Mouse (Mus musculus): ENCODE measurements at regions not wholly inside any gene's neighbourhood (a gene's known extent, or its start where the extent isn't known, plus 50 kb on each side); places are given as distances from the start of the nearest gene placed in this dataset.

DNA sequence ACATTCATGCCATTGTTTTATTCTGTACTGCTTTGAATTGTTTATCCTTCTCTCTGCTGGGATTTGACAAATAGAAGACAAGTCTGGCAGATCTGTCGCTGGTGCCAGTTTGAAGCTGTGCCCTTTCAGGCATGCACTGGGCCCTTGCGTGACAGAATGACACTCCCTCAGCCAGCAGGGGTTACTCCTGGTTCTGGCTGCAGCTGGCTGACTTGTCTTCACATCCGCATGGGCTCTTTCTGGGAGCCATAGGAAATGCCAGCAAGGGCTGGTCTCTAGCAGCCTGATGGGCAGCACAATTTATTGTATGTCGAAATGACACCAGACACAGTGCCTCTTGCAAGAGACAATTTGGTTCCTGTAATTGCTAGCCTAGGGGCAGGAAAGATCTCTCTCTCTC, 102.5 kb downstream of the 4930564D02Rik start:
- no peaks in the 10 kb centered on the region for H3K4me1 ChIP-seq (ENCODE audit: insufficient read depth, low read length)
- H3K36me3 ChIP-seq (ENCODE audit: insufficient read depth, low read length), result no peaks in the 10 kb centered on the region
- H3K27me3 ChIP-seq (ENCODE audit: insufficient read depth, low read length), result no peaks in the 10 kb centered on the region
- no peak overlapping the region for H3K4me2 ChIP-seq (replicated peaks; ENCODE audit: low read depth, low read length)
- peaks cover 6% of the 10 kb centered on the region; the same call in 1 of the 2 replicates for H3K9me3 ChIP-seq (ENCODE audit: low read length)
- no peak overlapping the region for H3K27ac ChIP-seq (ENCODE audit: low read length)
- no peak overlapping the region for H3K9ac ChIP-seq (replicated peaks; ENCODE audit: low read length)
- 0 out of 2 replicates have a peak, but pooled peaks have one; percentile 27 for ATAC-seq (ENCODE audit: low FRiP score, low TSS enrichment)
- WGBS, result 39% methylated on average over 4 of the region's 4 CpGs
- no peak overlapping the region for H3K4me3 ChIP-seq (ENCODE audit: low read length)

GRCm38 (mm10) chr3:105171527-105171926, 104.9 kb downstream of the 4930564D02Rik start:
- Histone ChIP-seq H3K27ac (ENCODE audit: low read length) (no peak overlapping the region), H3K9ac (replicated peaks; ENCODE audit: low read length) (no peak overlapping the region), H3K4me1 (ENCODE audit: insufficient read depth, low read length) (no peaks in the 10 kb centered on the region), H3K36me3 (ENCODE audit: insufficient read depth, low read length) (no peaks in the 10 kb centered on the region), H3K9me3 (ENCODE audit: low read length) (peaks cover 6% of the 10 kb centered on the region; the same call in 1 of the 2 replicates), H3K4me2 (replicated peaks; ENCODE audit: low read depth, low read length) (no peak overlapping the region), H3K27me3 (ENCODE audit: insufficient read depth, low read length) (no peaks in the 10 kb centered on the region), H3K4me3 (ENCODE audit: low read length) (no peak overlapping the region)
- WGBS, result 74% methylated on average over 5 of the region's 5 CpGs
- no peak for ATAC-seq (ENCODE audit: low FRiP score, low TSS enrichment)

- peaks cover 6% of the 10 kb centered on the region; the same call in 1 of the 2 replicates for H3K9me3 ChIP-seq (ENCODE audit: low read length)
- no peak overlapping the region for H3K4me3 ChIP-seq (ENCODE audit: low read length)
- no peak overlapping the region for H3K4me2 ChIP-seq (replicated peaks; ENCODE audit: low read depth, low read length)
- no peaks in the 10 kb centered on the region for H3K4me1 ChIP-seq (ENCODE audit: insufficient read depth, low read length)
- H3K27ac ChIP-seq (ENCODE audit: low read length), result no peak overlapping the region
- ATAC-seq (ENCODE audit: low FRiP score, low TSS enrichment), result no peak
- no peaks in the 10 kb centered on the region for H3K36me3 ChIP-seq (ENCODE audit: insufficient read depth, low read length)
- no peak overlapping the region for H3K9ac ChIP-seq (replicated peaks; ENCODE audit: low read length)
- H3K27me3 ChIP-seq (ENCODE audit: insufficient read depth, low read length), result no peaks in the 10 kb centered on the region
- 86% methylated on average over 1 of the region's 1 CpGs for WGBS
These were observed 105.4 kb downstream of the 4930564D02Rik start for GRCm38 (mm10) chr3:105172054-105172453.

- no peaks in the 10 kb centered on the region for H3K36me3 ChIP-seq (ENCODE audit: insufficient read depth, low read length)
- WGBS, result 70% methylated on average over 7 of the region's 7 CpGs
- H3K27me3 ChIP-seq (ENCODE audit: insufficient read depth, low read length), result no peaks in the 10 kb centered on the region
- H3K9ac ChIP-seq (replicated peaks; ENCODE audit: low read length), result no peak overlapping the region
- no peak for ATAC-seq (ENCODE audit: low FRiP score, low TSS enrichment)
- no peaks in the 10 kb centered on the region for H3K9me3 ChIP-seq (ENCODE audit: low read length)
- no peak overlapping the region for H3K4me3 ChIP-seq (ENCODE audit: low read length)
- H3K4me2 ChIP-seq (replicated peaks; ENCODE audit: low read depth, low read length), result no peak overlapping the region
- no peak overlapping the region for H3K27ac ChIP-seq (ENCODE audit: low read length)
- no peaks in the 10 kb centered on the region for H3K4me1 ChIP-seq (ENCODE audit: insufficient read depth, low read length)
These were observed 124.7 kb downstream of the 4930564D02Rik start for GRCm38 (mm10) chr3:105191303-105191702.

GRCm38 (mm10) chr3:105191830-105192229, 125.2 kb downstream of the 4930564D02Rik start:
- H3K4me1 ChIP-seq (ENCODE audit: insufficient read depth, low read length), result no peaks in the 10 kb centered on the region

GRCm38 (mm10) chr3:105200735-105201134, 134.1 kb downstream of the 4930564D02Rik start:
- H3K4me3 ChIP-seq (ENCODE audit: low read length), result no peak overlapping the region

More at GRCm38 (mm10) chr3:105191830-105192229, 125.2 kb downstream of the 4930564D02Rik start:
- no peaks in the 10 kb centered on the region for H3K9me3 ChIP-seq (ENCODE audit: low read length)
- no peak overlapping the region for H3K27ac ChIP-seq (ENCODE audit: low read length)
- H3K4me3 ChIP-seq (ENCODE audit: low read length), result no peak overlapping the region
- no peaks in the 10 kb centered on the region for H3K36me3 ChIP-seq (ENCODE audit: insufficient read depth, low read length)
- ATAC-seq (ENCODE audit: low FRiP score, low TSS enrichment), result no peak
- H3K27me3 ChIP-seq (ENCODE audit: insufficient read depth, low read length), result no peaks in the 10 kb centered on the region
- H3K9ac ChIP-seq (replicated peaks; ENCODE audit: low read length), result no peak overlapping the region
- no peak overlapping the region for H3K4me2 ChIP-seq (replicated peaks; ENCODE audit: low read depth, low read length)
- WGBS, result 48% methylated on average over 7 of the region's 7 CpGs

DNA sequence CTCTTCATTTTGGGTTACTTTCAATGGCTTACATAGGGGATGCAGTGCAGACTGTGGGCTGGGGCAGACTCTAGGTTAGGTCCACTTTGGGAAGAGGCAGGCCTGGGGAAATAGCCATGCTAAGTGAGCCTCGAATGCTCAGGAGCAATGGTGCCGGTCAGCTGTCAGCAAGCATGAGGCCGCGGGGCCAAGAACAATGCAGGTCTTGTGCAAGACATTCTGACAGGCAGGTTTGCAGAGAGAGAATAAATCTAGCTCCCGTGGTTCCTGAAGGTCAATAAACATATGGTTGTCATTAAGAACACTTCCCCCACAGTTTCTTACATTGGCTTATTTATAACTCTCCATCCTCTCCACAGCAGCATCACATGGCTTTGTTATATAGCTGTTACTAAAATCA, 142.5 kb downstream of the 4930564D02Rik start:
- WGBS, result 33% methylated on average over 5 of the region's 5 CpGs
- H3K4me1 ChIP-seq (ENCODE audit: insufficient read depth, low read length), result no peaks in the 10 kb centered on the region
- H3K27me3 ChIP-seq (ENCODE audit: insufficient read depth, low read length), result no peaks in the 10 kb centered on the region
- no peak for ATAC-seq (ENCODE audit: low FRiP score, low TSS enrichment)
- no peaks in the 10 kb centered on the region for H3K36me3 ChIP-seq (ENCODE audit: insufficient read depth, low read length)
- no peaks in the 10 kb centered on the region for H3K9me3 ChIP-seq (ENCODE audit: low read length)
- no peak overlapping the region for H3K4me3 ChIP-seq (ENCODE audit: low read length)
- H3K27ac ChIP-seq (ENCODE audit: low read length), result no peak overlapping the region
- no peak overlapping the region for H3K9ac ChIP-seq (replicated peaks; ENCODE audit: low read length)
- no peak overlapping the region for H3K4me2 ChIP-seq (replicated peaks; ENCODE audit: low read depth, low read length)

More at GRCm38 (mm10) chr3:105200735-105201134, 134.1 kb downstream of the 4930564D02Rik start:
- H3K27me3 ChIP-seq (ENCODE audit: insufficient read depth, low read length), result no peaks in the 10 kb centered on the region
- 54% methylated on average over 3 of the region's 3 CpGs for WGBS
- H3K9me3 ChIP-seq (ENCODE audit: low read length), result no peaks in the 10 kb centered on the region
- no peaks in the 10 kb centered on the region for H3K36me3 ChIP-seq (ENCODE audit: insufficient read depth, low read length)
- no peak overlapping the region for H3K27ac ChIP-seq (ENCODE audit: low read length)
- H3K4me1 ChIP-seq (ENCODE audit: insufficient read depth, low read length), result no peaks in the 10 kb centered on the region
- H3K4me2 ChIP-seq (replicated peaks; ENCODE audit: low read depth, low read length), result no peak overlapping the region
- no peak overlapping the region for H3K9ac ChIP-seq (replicated peaks; ENCODE audit: low read length)
- ATAC-seq (ENCODE audit: low FRiP score, low TSS enrichment), result no peak

- H3K4me3 ChIP-seq (ENCODE audit: low read length), result no peak overlapping the region
- no peaks in the 10 kb centered on the region for H3K27me3 ChIP-seq (ENCODE audit: insufficient read depth, low read length)
- H3K9ac ChIP-seq (replicated peaks; ENCODE audit: low read length), result no peak overlapping the region
- no peaks in the 10 kb centered on the region for H3K4me1 ChIP-seq (ENCODE audit: insufficient read depth, low read length)
- H3K27ac ChIP-seq (ENCODE audit: low read length), result no peak overlapping the region
- 89% methylated on average over 1 of the region's 1 CpGs for WGBS
- no peaks in the 10 kb centered on the region for H3K36me3 ChIP-seq (ENCODE audit: insufficient read depth, low read length)
- ATAC-seq (ENCODE audit: low FRiP score, low TSS enrichment), result no peak
- no peak overlapping the region for H3K4me2 ChIP-seq (replicated peaks; ENCODE audit: low read depth, low read length)
- no peaks in the 10 kb centered on the region for H3K9me3 ChIP-seq (ENCODE audit: low read length)
These were observed 144.4 kb downstream of the 4930564D02Rik start for GRCm38 (mm10) chr3:105211023-105211422.

DNA sequence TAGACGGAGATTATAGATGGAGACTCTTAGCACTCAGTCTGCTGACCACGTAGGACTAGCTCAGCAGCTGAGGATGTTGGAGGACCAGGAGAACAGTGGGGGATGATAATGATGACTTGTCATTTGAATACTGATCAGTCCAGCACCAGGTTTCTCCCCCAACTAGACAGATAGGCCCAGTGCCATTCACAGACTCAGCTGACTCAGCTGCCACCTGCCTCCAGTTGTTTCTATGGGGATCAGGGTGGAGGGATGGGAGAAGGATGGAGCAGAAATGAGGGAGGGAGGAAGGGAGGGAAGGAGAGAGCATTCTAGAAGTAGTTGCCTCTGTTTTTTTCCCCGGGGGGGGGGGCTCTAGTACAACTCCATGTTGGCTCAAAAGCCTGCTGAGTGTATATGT, 145.1 kb downstream of the 4930564D02Rik start:
- no peak overlapping the region for H3K4me2 ChIP-seq (replicated peaks; ENCODE audit: low read depth, low read length)
- no peaks in the 10 kb centered on the region for H3K4me1 ChIP-seq (ENCODE audit: insufficient read depth, low read length)
- H3K9ac ChIP-seq (replicated peaks; ENCODE audit: low read length), result no peak overlapping the region
- H3K27ac ChIP-seq (ENCODE audit: low read length), result no peak overlapping the region
- no peaks in the 10 kb centered on the region for H3K36me3 ChIP-seq (ENCODE audit: insufficient read depth, low read length)
- H3K9me3 ChIP-seq (ENCODE audit: low read length), result no peaks in the 10 kb centered on the region
- no peaks in the 10 kb centered on the region for H3K27me3 ChIP-seq (ENCODE audit: insufficient read depth, low read length)
- ATAC-seq (ENCODE audit: low FRiP score, low TSS enrichment), result no peak
- 69% methylated on average over 3 of the region's 3 CpGs for WGBS
- H3K4me3 ChIP-seq (ENCODE audit: low read length), result no peak overlapping the region

DNA sequence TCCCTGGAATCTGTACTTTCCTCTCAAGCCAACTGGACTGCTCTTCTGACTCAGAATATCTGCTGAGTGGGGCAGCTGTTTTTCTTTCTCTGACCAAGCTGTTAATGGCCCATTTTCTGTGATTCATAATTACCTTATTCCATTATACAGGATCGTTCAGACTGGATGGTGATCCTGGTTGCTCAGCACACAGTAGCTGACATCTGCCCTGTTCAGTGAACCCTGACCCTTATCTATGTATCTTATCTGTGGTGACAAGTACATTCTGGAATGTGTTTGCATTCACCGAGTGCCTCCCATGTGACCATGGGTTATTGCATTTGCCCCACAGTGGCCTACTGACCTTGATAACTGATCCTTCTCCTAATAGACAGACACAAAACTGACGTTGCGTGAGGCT, 148.2 kb downstream of the 4930564D02Rik start:
- no peak overlapping the region for H3K4me2 ChIP-seq (replicated peaks; ENCODE audit: low read depth, low read length)
- no peaks in the 10 kb centered on the region for H3K27me3 ChIP-seq (ENCODE audit: insufficient read depth, low read length)
- H3K4me3 ChIP-seq (ENCODE audit: low read length), result no peak overlapping the region
- WGBS, result 27% methylated on average over 4 of the region's 4 CpGs
- no peak overlapping the region for H3K27ac ChIP-seq (ENCODE audit: low read length)
- no peaks in the 10 kb centered on the region for H3K9me3 ChIP-seq (ENCODE audit: low read length)
- no peaks in the 10 kb centered on the region for H3K4me1 ChIP-seq (ENCODE audit: insufficient read depth, low read length)
- no peak overlapping the region for H3K9ac ChIP-seq (replicated peaks; ENCODE audit: low read length)
- no peaks in the 10 kb centered on the region for H3K36me3 ChIP-seq (ENCODE audit: insufficient read depth, low read length)
- no peak for ATAC-seq (ENCODE audit: low FRiP score, low TSS enrichment)

All from kidney, embryonic 16.5 days (tissue).